Mouse (Mus musculus): Measurements from ENCODE around the gene Cdk2ap2.

DNA sequence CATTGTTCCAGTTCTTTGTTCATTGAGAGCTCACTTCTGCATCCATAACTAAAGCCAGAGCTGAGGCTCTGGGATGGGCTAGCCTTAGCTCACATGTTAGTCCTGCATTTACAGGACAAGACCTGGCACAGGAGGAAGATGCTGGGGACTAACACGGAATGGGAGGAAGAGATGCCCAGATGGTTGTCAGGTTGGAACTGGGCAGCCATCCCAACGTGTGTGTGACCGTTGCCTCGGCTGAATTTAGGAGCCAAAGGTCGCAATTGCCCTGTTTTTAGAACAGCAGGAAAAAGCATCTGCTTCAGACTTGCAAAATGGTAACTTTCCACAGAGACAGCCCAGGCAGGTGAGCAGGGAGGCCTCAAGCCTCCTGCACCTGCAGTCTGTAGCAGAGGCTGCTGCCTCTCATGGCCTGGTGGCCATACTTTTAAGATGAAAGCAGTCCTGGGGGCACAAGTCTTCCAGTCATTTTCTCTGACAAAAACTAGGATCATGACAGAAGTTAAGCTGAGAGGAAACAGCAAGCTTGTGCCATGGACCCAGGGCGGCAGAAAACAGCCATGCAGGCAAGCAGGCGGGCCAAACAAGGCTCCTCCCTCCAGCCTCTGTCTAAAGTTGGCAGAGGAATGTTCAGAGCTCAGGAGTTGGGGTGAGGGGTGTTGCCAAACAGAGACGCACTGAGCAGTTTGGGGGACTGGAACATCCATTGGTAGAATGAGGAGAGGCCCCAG is 41.6 kb upstream of the Cdk2ap2 start:
- no peak for TF ChIP-seq CTCF (IDR thresholded peaks at IDR 0.05; ENCODE audit: low read depth)
- TF ChIP-seq EP300 (IDR thresholded peaks at IDR 0.05; ENCODE audit: low read depth) = no peak

All from heart, postnatal 0 days (tissue).